Comparison of ENCODE assay signal across 10 mouse cellular contexts in the genomic region with DNA sequence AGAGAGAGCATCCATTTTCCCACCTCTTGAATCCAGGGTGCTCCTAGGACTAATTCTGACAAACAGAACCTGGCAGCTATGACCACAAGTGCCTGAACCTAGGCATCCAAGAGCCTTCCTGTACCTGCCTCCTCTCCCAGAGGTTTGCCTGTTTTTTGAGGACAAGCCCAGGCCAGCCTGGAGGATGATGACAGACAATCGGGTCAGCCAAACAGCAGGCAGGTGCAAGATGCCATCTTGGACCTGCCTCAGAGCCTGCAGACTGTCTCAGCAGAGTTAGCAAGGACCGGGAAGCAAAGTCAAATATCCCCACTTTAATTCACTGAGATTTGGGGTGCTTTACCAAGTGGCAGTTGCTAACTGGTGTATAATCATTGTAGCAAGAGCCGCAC.
A peak's percentile ranks its signal among the peaks of the same experiment; 100 is the strongest.
DNase-seq lines count a peak whose midpoint lies in the region; ATAC-seq and TF ChIP-seq lines count a peak whose summit lies in the region.
"Had no signal": no experiment of that assay in that cellular context is flagged by ENCODE, and none has a peak within 500 bp of the region (broad histone marks: within the 10 kb centered on the region; RNA-seq: fewer than 3 reads in every experiment).

No protein-coding gene starts in this region.

- peak; percentile 34 for DNase-seq in cerebellum, adult 9-11 months
- DNase-seq in cerebellum, postnatal 36 days = no peak
- DNase-seq in MEL (ENCODE audit: low read depth, low spot score) = no peak
- DNase-seq in layer of hippocampus, adult 9-11 months = no peak
- DNase-seq in urinary bladder, adult 18-20 months (ENCODE audit: low spot score in 2 of 2) = no peak
- no peak for DNase-seq in urinary bladder, postnatal 36 days (ENCODE audit: low spot score in 2 of 2)
- DNase-seq: lung, adult 18-20 months had no signal

- H3K4me1 ChIP-seq in MEL (ENCODE audit: control insufficient read depth in 1 of 2, insufficient read depth in 2 of 2, low read length in 2 of 2) = peaks cover 8 to 25% of the 10 kb centered on the region in 2 experiments
- H3K4me1 ChIP-seq in forebrain, embryonic 13.5 days = peaks cover 54% of the 10 kb centered on the region
- H3K4me1 ChIP-seq in liver, embryonic 12.5 days = peaks cover 87% of the 10 kb centered on the region

- no peak for ATAC-seq in forebrain, embryonic 13.5 days
- ATAC-seq in liver, embryonic 12.5 days = no peak
- ATAC-seq: intestine, postnatal 0 days had no signal

- TF ChIP-seq EP300 in MEL (IDR thresholded peaks at IDR 0.05; ENCODE audit: low read depth in 1 of 2, low read length in 2 of 2) = no peak

- TF ChIP-seq CTCF in MEL (IDR thresholded peaks at IDR 0.05 in 2 of 3, conservative IDR thresholded peaks at IDR 0.05 in 1 of 3; ENCODE audit: control insufficient read depth in 1 of 3, insufficient read depth in 1 of 3, low read depth in 2 of 3, low read length in 3 of 3, poor library complexity in 1 of 3, severe bottlenecking in 1 of 3) = no peak

- no peaks in the 10 kb centered on the region for H3K27me3 ChIP-seq in MEL (ENCODE audit: control insufficient read depth in 1 of 2, insufficient read depth in 2 of 2, low read length in 2 of 2)
- H3K27me3 ChIP-seq in forebrain, embryonic 13.5 days = no peaks in the 10 kb centered on the region
- no peaks in the 10 kb centered on the region for H3K27me3 ChIP-seq in liver, embryonic 12.5 days (replicated peaks)

- H3K27ac ChIP-seq in MEL (ENCODE audit: control insufficient read depth, low read depth, low read length) = peak overlapping the region; percentile 87
- H3K27ac ChIP-seq in forebrain, embryonic 13.5 days = peak overlapping the region; percentile 87
- H3K27ac ChIP-seq in liver, embryonic 12.5 days = peak overlapping the region; percentile 100

- WGBS in forebrain, embryonic 13.5 days = 78% methylated on average over 3 of the region's 3 CpGs
- 50% methylated on average over 3 of the region's 3 CpGs for WGBS in liver, embryonic 12.5 days (ENCODE audit: insufficient replicate concordance)

- peaks cover 0 to 23% of the 10 kb centered on the region in 2 experiments; a peak in 2 of 4 replicates for H3K36me3 ChIP-seq in MEL (ENCODE audit: control insufficient read depth in 1 of 2, insufficient read depth in 2 of 2, low read length in 2 of 2)
- no peaks in the 10 kb centered on the region for H3K36me3 ChIP-seq in forebrain, embryonic 13.5 days (ENCODE audit: poor library complexity, severe bottlenecking)
- no peaks in the 10 kb centered on the region for H3K36me3 ChIP-seq in liver, embryonic 12.5 days

- H3K9ac ChIP-seq in MEL (ENCODE audit: control insufficient read depth, low read depth, low read length, poor library complexity, severe bottlenecking) = peak overlapping the region; percentile 5
- 0 out of 2 replicates have a peak overlapping the region, but pooled peaks have one; percentile 32 for H3K9ac ChIP-seq in forebrain, embryonic 13.5 days
- H3K9ac ChIP-seq in liver, embryonic 12.5 days = peak overlapping the region; percentile 71

- no peak for TF ChIP-seq POLR2A in MEL (IDR thresholded peaks at IDR 0.05; ENCODE audit: control insufficient read depth in 1 of 2, insufficient read depth in 1 of 2, low read depth in 1 of 2, low read length in 2 of 2, poor library complexity in 1 of 2)

- no peaks in the 10 kb centered on the region for H3K79me2 ChIP-seq in MEL (ENCODE audit: control insufficient read depth, insufficient read depth, low read length, poor library complexity)

- H3K4me2 ChIP-seq in forebrain, embryonic 13.5 days = no peak overlapping the region
- peak overlapping the region; percentile 61 for H3K4me2 ChIP-seq in liver, embryonic 12.5 days

- no peak for TF ChIP-seq RAD21 in MEL (IDR thresholded peaks at IDR 0.05; ENCODE audit: low read depth, low read length)

- H3K4me3 ChIP-seq in MEL (ENCODE audit: control insufficient read depth in 1 of 2, insufficient read depth in 1 of 2, low read depth in 2 of 2, low read length in 2 of 2) = no peak overlapping the region
- no peak overlapping the region for H3K4me3 ChIP-seq in forebrain, embryonic 13.5 days
- peak overlapping the region; percentile 10; the same call in 1 of the 2 replicates for H3K4me3 ChIP-seq in liver, embryonic 12.5 days

- no peaks in the 10 kb centered on the region for H3K9me3 ChIP-seq in MEL (replicated peaks; ENCODE audit: insufficient read depth, low read length)
- H3K9me3 ChIP-seq in forebrain, embryonic 13.5 days (replicated peaks) = no peaks in the 10 kb centered on the region
- H3K9me3 ChIP-seq in liver, embryonic 12.5 days (replicated peaks) = no peaks in the 10 kb centered on the region

TF ChIP-seq in MEL, 35 proteins besides CTCF, POLR2A, EP300 and RAD21:
- no peak for TF ChIP-seq TBP (IDR thresholded peaks at IDR 0.05; ENCODE audit: low read depth, low read length)
- no peak for TF ChIP-seq MYC (IDR thresholded peaks at IDR 0.05; ENCODE audit: low read depth, low read length)
- no peak for TF ChIP-seq SMC3 (IDR thresholded peaks at IDR 0.05; ENCODE audit: low read depth, low read length)
- TF ChIP-seq BHLHE40 (IDR thresholded peaks at IDR 0.05; ENCODE audit: borderline replicate concordance, low read depth, low read length) = no peak
- TF ChIP-seq CHD1 (IDR thresholded peaks at IDR 0.05; ENCODE audit: low read depth, low read length) = no peak
- TF ChIP-seq SIN3A (IDR thresholded peaks at IDR 0.05; ENCODE audit: low read length) = no peak

Comparison
In these comparisons a context has a peak if more than half of its experiments do, and no peak if none do; other contexts are left out.
1. H3K9ac ChIP-seq: peak in every context shown above with its lines; median percentile 71 in liver, embryonic 12.5 days; 32 in forebrain, embryonic 13.5 days; 5 in MEL.